Mouse (Mus musculus): ENCODE data around the gene Ssr4. TPM values are rescaled to one million over a fixed set of nuclear protein-coding genes. Genes with fewer than 3 reads are reported as not detected.

The Ssr4 gene
- polyA plus RNA-seq (2014; fragmentation: Illumina TruSeq; extraction: RNeasy Lipid Tissue Mini Kit (QIAGEN cat#74804); ENCODE audit: insufficient read depth, low read depth, low replicate concordance) = 161 TPM

DNA sequence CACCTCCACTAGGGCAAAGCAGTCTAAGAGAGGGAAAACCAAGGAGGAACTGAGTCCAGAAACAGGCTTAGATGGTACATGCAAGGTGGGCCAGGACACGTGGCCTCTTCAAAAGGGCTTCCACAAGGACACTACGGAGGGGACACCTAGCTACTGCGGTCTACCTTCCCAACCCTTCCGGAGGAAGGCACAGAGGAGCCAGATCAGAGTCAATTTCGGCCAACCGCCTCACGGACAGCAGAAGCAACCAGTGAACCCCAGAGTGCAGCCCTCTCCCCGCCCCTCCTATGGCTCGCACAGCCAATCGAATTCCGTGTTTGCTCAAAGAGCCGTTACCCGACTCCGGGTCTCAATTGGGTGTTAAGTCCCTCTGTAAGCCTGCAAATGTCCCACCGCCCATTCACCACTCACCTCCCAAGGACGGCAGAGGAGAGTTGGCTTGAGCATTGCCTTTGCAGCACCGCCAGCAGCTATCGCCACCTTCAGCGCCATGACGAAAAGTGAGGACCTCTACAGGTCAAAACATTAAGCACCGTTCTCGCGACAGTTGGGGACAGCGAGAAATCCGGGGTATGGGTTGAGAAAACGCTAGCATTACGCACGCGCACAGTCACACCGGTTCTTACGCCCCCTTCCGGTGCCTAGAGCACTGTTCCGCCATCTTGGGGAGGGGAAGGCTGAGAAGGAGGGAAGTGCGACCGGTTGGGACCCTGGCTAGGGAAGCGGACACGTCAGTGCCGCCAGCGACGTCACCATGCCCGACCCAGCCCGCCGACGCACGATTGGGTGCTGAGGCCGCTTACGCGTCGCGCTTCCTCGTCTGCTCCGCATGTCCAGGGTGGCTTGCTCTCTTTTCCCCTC lies at the start of gene Ssr4, which contains the start of gene Idh3g:
Gene Ssr4 (plus strand): TSS at position 665 of the 861 bp plus-strand sequence.
Gene Idh3g (minus strand): TSS at position 534 of the 861 bp plus-strand sequence.

DNA sequence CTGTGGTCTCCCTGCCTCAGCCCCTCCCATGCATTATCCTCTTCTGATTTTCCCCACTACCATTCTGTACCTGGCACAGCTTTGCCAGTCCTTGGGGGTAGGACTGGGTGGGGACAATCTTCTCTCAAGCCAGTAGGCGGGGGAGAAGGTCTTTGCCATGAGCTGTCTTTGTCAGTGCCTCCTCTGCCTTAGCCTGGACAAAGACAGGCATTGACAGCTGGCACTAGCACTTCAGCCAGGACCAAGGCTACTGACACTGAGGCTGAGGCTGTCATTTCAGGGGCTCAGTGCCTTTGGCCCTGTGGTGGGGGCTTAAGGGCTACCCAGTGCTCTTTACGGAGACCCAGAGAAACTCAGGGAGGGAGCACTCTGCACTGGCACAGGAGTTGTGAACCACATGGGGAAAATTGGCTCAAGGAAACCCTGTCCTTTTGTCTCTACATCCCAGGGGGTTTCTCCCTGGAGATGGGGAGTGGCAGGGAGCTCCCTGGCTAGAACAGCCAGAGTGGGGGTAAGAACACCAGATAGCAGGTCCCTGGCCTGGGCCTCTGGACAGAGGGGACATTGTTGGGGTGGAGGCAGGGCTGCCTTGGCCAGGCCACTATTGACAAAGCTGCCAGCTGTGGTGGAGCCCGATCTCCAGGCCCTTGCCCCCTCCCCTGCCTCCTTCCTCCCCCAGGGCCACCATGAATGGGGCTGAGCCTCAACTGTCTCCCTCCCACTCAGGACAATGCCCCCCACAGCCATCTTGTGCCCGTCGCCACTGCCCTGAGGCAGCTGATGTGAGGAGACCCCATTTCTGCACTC lies 30.3 kb upstream of the Ssr4 start, which contains the start of gene Plxnb3:
Gene Plxnb3 (plus strand): TSS at position 757 of the 807 bp plus-strand sequence.

DNA sequence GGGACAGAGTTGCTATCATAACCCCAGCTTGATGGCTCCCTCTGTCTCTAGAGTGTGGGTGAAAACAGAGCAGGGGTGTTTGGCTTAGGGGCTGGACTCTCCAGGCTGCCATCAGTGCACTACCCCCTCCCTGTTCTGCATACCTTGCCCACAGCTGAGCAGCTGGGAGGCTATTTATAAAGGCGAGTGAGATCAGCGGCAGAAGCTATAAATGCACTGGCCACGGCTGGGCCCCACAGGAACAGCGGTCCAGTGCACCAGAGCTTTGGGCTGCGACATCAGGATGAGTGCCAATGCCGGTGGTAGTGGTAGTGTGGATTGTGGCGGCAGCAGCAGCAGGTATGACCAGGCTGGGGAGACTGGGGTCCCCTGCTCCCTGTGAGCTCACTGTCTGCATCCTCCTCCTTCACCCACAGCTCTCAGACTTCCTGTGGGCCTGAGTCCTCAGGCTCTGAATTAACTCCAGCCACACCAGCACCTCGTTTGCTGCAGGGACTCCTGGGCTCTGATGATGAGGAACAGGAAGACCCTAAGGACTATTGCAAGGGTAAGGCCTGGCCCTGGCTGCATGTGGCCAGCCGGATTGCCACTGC lies 12.6 kb upstream of the Ssr4 start, which contains the start of gene Srpk3:
Gene Srpk3 (plus strand): TSS at position 238 of the 593 bp plus-strand sequence.

DNA sequence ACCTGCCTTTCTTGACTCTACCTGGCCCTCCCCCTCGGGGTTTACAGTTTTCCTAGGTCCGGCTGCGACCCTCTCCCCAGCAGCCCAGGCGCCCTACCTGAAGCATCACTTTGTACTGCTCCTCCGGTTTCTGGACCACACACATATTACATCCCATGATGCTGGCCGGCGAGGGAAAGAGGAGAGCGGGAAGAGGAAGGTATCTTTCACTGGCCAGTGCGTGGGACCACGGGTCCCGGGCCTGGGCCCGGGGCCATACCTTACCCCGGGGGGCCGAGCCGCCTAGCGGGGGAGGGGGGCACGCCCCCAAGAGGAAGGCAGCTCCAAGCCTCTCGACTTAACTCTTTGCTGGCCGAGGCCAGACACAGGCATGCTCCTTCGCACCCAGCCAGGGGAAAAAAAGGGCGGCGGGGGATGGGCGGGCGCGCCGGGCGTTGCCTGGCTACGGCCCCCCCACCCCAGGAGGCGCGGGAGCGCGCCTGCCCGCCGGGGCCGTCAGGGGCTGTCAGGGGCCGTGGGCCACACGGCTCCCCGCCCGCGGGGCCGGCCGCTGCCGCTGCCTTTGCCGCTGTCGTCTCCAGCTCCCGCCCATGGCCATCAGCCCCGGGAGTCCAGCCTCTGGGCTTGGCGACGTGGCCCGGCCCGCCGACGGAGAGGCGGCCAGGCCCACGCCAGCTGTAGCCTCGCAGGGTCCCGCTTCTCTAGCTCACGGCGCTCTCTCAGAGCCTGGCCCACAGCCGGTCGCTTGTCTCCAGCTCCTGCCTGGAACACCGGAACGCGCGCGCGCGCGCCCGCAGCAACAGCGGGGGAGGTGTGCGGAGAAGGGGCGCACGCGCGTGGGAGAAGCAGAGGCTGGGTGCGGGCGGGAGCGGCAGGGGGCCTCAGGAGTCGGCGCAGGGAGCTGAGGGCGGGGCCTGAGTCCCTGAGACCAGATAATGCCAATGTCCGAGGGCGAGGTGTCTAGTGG lies 37.6 kb downstream of the Ssr4 start, which contains the start of gene Pdzd4:
Gene Pdzd4 (minus strand): TSS at position 785 of the 967 bp plus-strand sequence.

Other genes starting within 250 kb of the Ssr4 start
- gene Dusp9, start 147.6 kb upstream of the Ssr4 start, polyA plus RNA-seq (2014; fragmentation: Illumina TruSeq; extraction: RNeasy Lipid Tissue Mini Kit (QIAGEN cat#74804); ENCODE audit: insufficient read depth, low read depth, low replicate concordance) = 0.51 TPM
- 4.1 TPM for gene Pnck, start 126.9 kb upstream of the Ssr4 start, polyA plus RNA-seq (2014; fragmentation: Illumina TruSeq; extraction: RNeasy Lipid Tissue Mini Kit (QIAGEN cat#74804); ENCODE audit: insufficient read depth, low read depth, low replicate concordance)
- 19.4 TPM for gene Slc6a8, start 113.9 kb upstream of the Ssr4 start, polyA plus RNA-seq (2014; fragmentation: Illumina TruSeq; extraction: RNeasy Lipid Tissue Mini Kit (QIAGEN cat#74804); ENCODE audit: insufficient read depth, low read depth, low replicate concordance)
- gene Bcap31, start 70.9 kb upstream of the Ssr4 start, polyA plus RNA-seq (2014; fragmentation: Illumina TruSeq; extraction: RNeasy Lipid Tissue Mini Kit (QIAGEN cat#74804); ENCODE audit: insufficient read depth, low read depth, low replicate concordance) = 172 TPM
- gene Abcd1, start 70.4 kb upstream of the Ssr4 start, polyA plus RNA-seq (2014; fragmentation: Illumina TruSeq; extraction: RNeasy Lipid Tissue Mini Kit (QIAGEN cat#74804); ENCODE audit: insufficient read depth, low read depth, low replicate concordance) = 14.5 TPM
- gene Plxnb3, start 29.9 kb upstream of the Ssr4 start, polyA plus RNA-seq (2014; fragmentation: Illumina TruSeq; extraction: RNeasy Lipid Tissue Mini Kit (QIAGEN cat#74804); ENCODE audit: insufficient read depth, low read depth, low replicate concordance) = 0.24 TPM
- gene Srpk3, start 12.6 kb upstream of the Ssr4 start, polyA plus RNA-seq (2014; fragmentation: Illumina TruSeq; extraction: RNeasy Lipid Tissue Mini Kit (QIAGEN cat#74804); ENCODE audit: insufficient read depth, low read depth, low replicate concordance) = 4.3 TPM
- gene Idh3g, start 131 bp upstream of the Ssr4 start, polyA plus RNA-seq (2014; fragmentation: Illumina TruSeq; extraction: RNeasy Lipid Tissue Mini Kit (QIAGEN cat#74804); ENCODE audit: insufficient read depth, low read depth, low replicate concordance) = 82.6 TPM
- 2.1 TPM for gene Pdzd4, start 37.9 kb downstream of the Ssr4 start, polyA plus RNA-seq (2014; fragmentation: Illumina TruSeq; extraction: RNeasy Lipid Tissue Mini Kit (QIAGEN cat#74804); ENCODE audit: insufficient read depth, low read depth, low replicate concordance)
- not detected for gene Avpr2, start 105.1 kb downstream of the Ssr4 start, polyA plus RNA-seq (2014; fragmentation: Illumina TruSeq; extraction: RNeasy Lipid Tissue Mini Kit (QIAGEN cat#74804); ENCODE audit: insufficient read depth, low read depth, low replicate concordance)
- gene L1cam, start 109.1 kb downstream of the Ssr4 start, polyA plus RNA-seq (2014; fragmentation: Illumina TruSeq; extraction: RNeasy Lipid Tissue Mini Kit (QIAGEN cat#74804); ENCODE audit: insufficient read depth, low read depth, low replicate concordance) = 1.7 TPM
- gene Arhgap4, start 134.8 kb downstream of the Ssr4 start, polyA plus RNA-seq (2014; fragmentation: Illumina TruSeq; extraction: RNeasy Lipid Tissue Mini Kit (QIAGEN cat#74804); ENCODE audit: insufficient read depth, low read depth, low replicate concordance) = 9.8 TPM
- gene Naa10, start 134.9 kb downstream of the Ssr4 start, polyA plus RNA-seq (2014; fragmentation: Illumina TruSeq; extraction: RNeasy Lipid Tissue Mini Kit (QIAGEN cat#74804); ENCODE audit: insufficient read depth, low read depth, low replicate concordance) = 48.4 TPM
- 38.7 TPM for gene Renbp, start 143.8 kb downstream of the Ssr4 start, polyA plus RNA-seq (2014; fragmentation: Illumina TruSeq; extraction: RNeasy Lipid Tissue Mini Kit (QIAGEN cat#74804); ENCODE audit: insufficient read depth, low read depth, low replicate concordance)
- gene Hcfc1, start 179.3 kb downstream of the Ssr4 start, polyA plus RNA-seq (2014; fragmentation: Illumina TruSeq; extraction: RNeasy Lipid Tissue Mini Kit (QIAGEN cat#74804); ENCODE audit: insufficient read depth, low read depth, low replicate concordance) = 18.8 TPM
- gene Irak1, start 236.9 kb downstream of the Ssr4 start, polyA plus RNA-seq (2014; fragmentation: Illumina TruSeq; extraction: RNeasy Lipid Tissue Mini Kit (QIAGEN cat#74804); ENCODE audit: insufficient read depth, low read depth, low replicate concordance) = 25.9 TPM

Data from lung, adult 10 weeks (tissue).